In genomic region chr12:4592025-4592424, GRCm38 (mm10) we compare ENCODE assay signal across 8 mouse cellular contexts. TPM values are rescaled to one million over a fixed set of nuclear protein-coding genes. Genes with fewer than 3 reads are reported as not detected.
DNase-seq lines count a peak whose midpoint lies in the region; ATAC-seq and TF ChIP-seq lines count a peak whose summit lies in the region.

No protein-coding gene starts in this region.

- H3K9ac ChIP-seq in heart, embryonic 15.5 days, result peak overlapping the region; percentile 95; the same call in 1 of the 2 replicates
- H3K9ac ChIP-seq in forebrain, embryonic 15.5 days (replicated peaks), result no peak overlapping the region; the same call in 1 of the 2 replicates

- no peak for DNase-seq in heart, adult 9 months (ENCODE audit: low spot score in 2 of 2)
- DNase-seq in natural killer cell, adult 2 months (ENCODE audit: low spot score in 2 of 2), result no peak
- no peak for DNase-seq in urinary bladder, postnatal 25 days (ENCODE audit: low spot score)
- DNase-seq in gastrocnemius, adult 8-10 months (ENCODE audit: low spot score in 2 of 2), result no peak

- peak overlapping the region; percentile 85 for H3K4me2 ChIP-seq in heart, embryonic 15.5 days
- peak overlapping the region; percentile 81 for H3K4me2 ChIP-seq in forebrain, embryonic 15.5 days (replicated peaks)

- 61% methylated on average over 6 of the region's 6 CpGs for WGBS in heart, embryonic 15.5 days
- 68% methylated on average over 6 of the region's 6 CpGs for WGBS in forebrain, embryonic 15.5 days

- H3K27me3 ChIP-seq in heart, embryonic 15.5 days, result no peaks in the 10 kb centered on the region
- H3K27me3 ChIP-seq in E14TG2a.4 (ENCODE audit: insufficient read depth, low read length), result peaks cover 8% of the 10 kb centered on the region
- no peaks in the 10 kb centered on the region for H3K27me3 ChIP-seq in forebrain, embryonic 15.5 days

- no peak for TF ChIP-seq CTCF in E14TG2a.4 (conservative IDR thresholded peaks at IDR 0.05; ENCODE audit: low read length)

- ATAC-seq in heart, embryonic 15.5 days (replicated peaks; ENCODE audit: insufficient number of reproducible peaks, insufficient read depth, low FRiP score, low read depth), result no peak
- no peak for ATAC-seq in forebrain, embryonic 15.5 days (replicated peaks)
- ATAC-seq in megakaryocyte-erythroid progenitor cell, adult 5-6 weeks (replicated peaks; ENCODE audit: low FRiP score, low TSS enrichment, poor library complexity, severe bottlenecking), result 0 out of 2 replicates have a peak, but pooled peaks have one; percentile 29

- no peaks in the 10 kb centered on the region for H3K9me3 ChIP-seq in heart, embryonic 15.5 days (replicated peaks)
- no peaks in the 10 kb centered on the region for H3K9me3 ChIP-seq in E14TG2a.4 (ENCODE audit: low read length)
- H3K9me3 ChIP-seq in forebrain, embryonic 15.5 days, result no peaks in the 10 kb centered on the region

- H3K4me3 ChIP-seq in heart, embryonic 15.5 days, result peak overlapping the region; percentile 95
- H3K4me3 ChIP-seq in E14TG2a.4 (replicated peaks; ENCODE audit: low read length), result peak overlapping the region; percentile 92
- peak overlapping the region; percentile 93 for H3K4me3 ChIP-seq in forebrain, embryonic 15.5 days

- H3K4me1 ChIP-seq in heart, embryonic 15.5 days (replicated peaks), result peaks cover 24% of the 10 kb centered on the region
- H3K4me1 ChIP-seq in E14TG2a.4 (replicated peaks; ENCODE audit: low read depth, low read length), result peaks cover 29% of the 10 kb centered on the region
- H3K4me1 ChIP-seq in forebrain, embryonic 15.5 days, result peaks cover 21% of the 10 kb centered on the region

- peak overlapping the region; percentile 95; the same call in 1 of the 2 replicates for H3K27ac ChIP-seq in heart, embryonic 15.5 days
- no peak overlapping the region for H3K27ac ChIP-seq in forebrain, embryonic 15.5 days (replicated peaks)

- H3K36me3 ChIP-seq in heart, embryonic 15.5 days, result no peaks in the 10 kb centered on the region
- H3K36me3 ChIP-seq in E14TG2a.4 (ENCODE audit: insufficient read depth, low read length), result no peaks in the 10 kb centered on the region
- no peaks in the 10 kb centered on the region for H3K36me3 ChIP-seq in forebrain, embryonic 15.5 days

RNA-seq across cellular contexts. Expression of gene Itsn2, which starts 0.4 kb away (rescaled TPM):
- 33.1 and 35.4 TPM in 2 replicates for polyA plus RNA-seq in heart, embryonic 15.5 days (2015; fragmentation: Nextera tagmentation; extraction: Ambion mirVana)
- 21.2 and 21.5 TPM in 2 replicates for polyA plus RNA-seq in forebrain, embryonic 15.5 days (2015; fragmentation: Nextera tagmentation; extraction: Ambion mirVana)
- 65.8 and 82.0 TPM in 2 replicates for total RNA-seq in megakaryocyte-erythroid progenitor cell, adult 5-6 weeks (2014; fragmentation: Nextera tagmentation)
- 114 and 144 TPM in 2 replicates for total RNA-seq in megakaryocyte-erythroid progenitor cell, adult 5-6 weeks (2017)
- 10 to 100 TPM; 19.5 to 22.2 (median 21.1) TPM for total RNA-seq in gastrocnemius, adult 8-10 months (2022)

RNA-seq across cellular contexts. Expression of gene Gm3625, which starts 0.7 kb away (rescaled TPM):
- not detected in 2 replicates for polyA plus RNA-seq in heart, embryonic 15.5 days (2015; fragmentation: Nextera tagmentation; extraction: Ambion mirVana)
- polyA plus RNA-seq in forebrain, embryonic 15.5 days (2015; fragmentation: Nextera tagmentation; extraction: Ambion mirVana), result not detected in 2 replicates
- total RNA-seq in megakaryocyte-erythroid progenitor cell, adult 5-6 weeks (2014; fragmentation: Nextera tagmentation), result not detected in 2 replicates
- total RNA-seq in megakaryocyte-erythroid progenitor cell, adult 5-6 weeks (2017), result not detected in 2 replicates
- not detected for total RNA-seq in gastrocnemius, adult 8-10 months (2022)
